Mouse (Mus musculus): ENCODE results near the gene Krtap5-2.
"Not testable (repeated sequence)": the region's sequence is repeated elsewhere in the genome, so short reads cannot be mapped to it uniquely, and the experiment has no call there.

Gene Krtap5-2

DNA sequence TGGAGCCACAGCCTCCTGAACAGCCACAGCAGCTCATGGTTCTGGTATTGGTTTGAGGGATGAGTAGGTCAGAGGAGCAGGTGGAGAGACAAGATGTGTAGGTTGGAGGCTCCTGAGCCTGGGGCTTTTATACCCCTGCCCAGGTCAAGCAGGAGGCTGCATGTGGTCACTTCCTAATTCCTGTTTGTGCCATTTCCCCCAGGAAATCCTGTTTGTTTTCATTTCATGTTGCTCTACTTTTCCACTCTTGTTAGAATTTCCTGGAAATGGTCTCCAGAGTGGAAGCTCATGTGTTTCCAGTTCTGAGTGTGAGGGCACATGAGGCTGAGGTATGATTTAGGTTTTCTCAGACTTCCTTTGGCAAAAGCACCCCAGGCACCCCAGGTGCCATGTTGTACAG lies at the start of gene Krtap5-2:
Gene Krtap5-2 (minus strand): TSS at position 101 of the 400 bp plus-strand sequence.
- DNase-seq (ENCODE audit: low spot score in 2 of 2): not testable (repeated sequence)

- no peak for DNase-seq (ENCODE audit: low spot score in 2 of 2)
Observed at GRCm38 (mm10) chr7:142224518-142224917, 48.7 kb upstream of the Krtap5-2 start.

DNA sequence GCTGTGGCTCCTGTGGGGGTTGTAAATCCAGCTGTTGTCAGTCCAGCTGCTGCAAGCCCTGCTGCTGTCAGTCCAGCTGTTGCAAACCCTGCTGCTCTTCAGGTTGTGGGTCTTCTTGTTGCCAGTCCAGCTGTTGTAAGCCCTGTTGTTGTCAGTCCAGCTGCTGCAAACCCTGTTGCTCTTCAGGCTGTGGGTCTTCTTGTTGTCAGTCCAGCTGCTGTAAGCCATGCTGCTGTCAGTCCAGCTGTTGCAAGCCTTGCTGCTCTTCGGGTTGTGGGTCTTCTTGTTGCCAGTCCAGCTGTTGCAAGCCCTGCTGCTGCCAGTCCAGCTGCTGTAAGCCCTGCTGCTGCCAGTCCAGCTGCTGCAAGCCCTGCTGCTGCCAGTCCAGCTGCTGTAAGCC lies 36.3 kb upstream of the Krtap5-2 start:
- not testable (repeated sequence) for DNase-seq (ENCODE audit: low spot score in 2 of 2)

DNA sequence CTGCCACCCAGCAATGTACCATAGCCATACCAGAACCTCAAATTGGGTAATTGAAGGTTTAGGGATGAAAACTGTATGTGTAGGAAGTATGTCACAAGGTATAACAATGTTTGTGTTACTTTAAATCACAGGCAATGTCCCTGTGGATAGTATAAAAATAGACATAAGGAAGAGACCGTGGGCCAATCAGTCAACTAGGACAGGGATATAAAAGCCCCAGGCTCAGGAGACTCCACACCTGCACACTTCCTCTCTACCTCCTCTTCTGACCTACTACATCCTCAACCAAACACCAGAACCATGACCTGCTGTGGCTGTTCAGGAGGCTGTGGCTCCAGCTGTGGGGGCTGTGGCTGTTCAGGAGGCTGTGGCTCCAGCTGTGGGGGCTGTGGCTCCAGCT lies 35.8 kb upstream of the Krtap5-2 start, which contains the start of gene Gm7579:
Gene Gm7579 (plus strand): TSS at position 301 of the 400 bp plus-strand sequence.
- no peak for DNase-seq (ENCODE audit: low spot score in 2 of 2)

- DNase-seq (ENCODE audit: low spot score in 2 of 2): not testable (repeated sequence)
Observed at GRCm38 (mm10) chr7:142206891-142207290, 31.1 kb upstream of the Krtap5-2 start.

GRCm38 (mm10) chr7:142205488-142205887 lies 29.7 kb upstream of the Krtap5-2 start:
- no peak for DNase-seq (ENCODE audit: low spot score in 2 of 2)

DNA sequence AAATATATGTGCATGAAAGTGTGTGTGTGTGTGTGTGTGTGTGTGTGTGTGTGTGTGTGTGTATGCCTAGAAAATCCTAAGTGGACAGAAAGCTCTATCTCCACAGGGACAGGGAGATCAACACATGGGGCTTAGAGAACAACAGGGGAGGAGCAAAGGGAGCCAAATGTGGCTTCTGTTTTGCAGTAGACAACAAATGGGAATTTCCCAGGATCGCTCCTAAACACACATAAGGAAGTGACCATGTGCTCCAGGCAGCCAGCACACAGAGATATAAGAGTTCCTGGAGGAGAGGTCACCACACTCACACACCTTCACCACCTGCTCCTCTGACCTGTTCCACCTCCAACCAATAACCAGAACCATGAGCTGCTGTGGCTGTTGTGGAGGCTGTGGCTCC lies 25.3 kb upstream of the Krtap5-2 start, which contains the start of gene Krtap5-3:
Gene Krtap5-3 (plus strand): TSS at position 301 of the 400 bp plus-strand sequence.
- no peak for DNase-seq (ENCODE audit: low spot score in 2 of 2)

- no peak for DNase-seq (ENCODE audit: low spot score in 2 of 2)
Observed at GRCm38 (mm10) chr7:142198748-142199147, 22.9 kb upstream of the Krtap5-2 start.

GRCm38 (mm10) chr7:142190289-142190688 lies 14.5 kb upstream of the Krtap5-2 start, which contains the start of gene Gm10153:
Gm10153 (minus strand) TSS chr7:142190389.
- DNase-seq (ENCODE audit: low spot score in 2 of 2): no peak

GRCm38 (mm10) chr7:142188156-142188555 lies 12.4 kb upstream of the Krtap5-2 start:
- no peak for DNase-seq (ENCODE audit: low spot score in 2 of 2)

- DNase-seq (ENCODE audit: low spot score in 2 of 2): no peak
Observed at GRCm38 (mm10) chr7:142181021-142181420, 5.2 kb upstream of the Krtap5-2 start.

DNA sequence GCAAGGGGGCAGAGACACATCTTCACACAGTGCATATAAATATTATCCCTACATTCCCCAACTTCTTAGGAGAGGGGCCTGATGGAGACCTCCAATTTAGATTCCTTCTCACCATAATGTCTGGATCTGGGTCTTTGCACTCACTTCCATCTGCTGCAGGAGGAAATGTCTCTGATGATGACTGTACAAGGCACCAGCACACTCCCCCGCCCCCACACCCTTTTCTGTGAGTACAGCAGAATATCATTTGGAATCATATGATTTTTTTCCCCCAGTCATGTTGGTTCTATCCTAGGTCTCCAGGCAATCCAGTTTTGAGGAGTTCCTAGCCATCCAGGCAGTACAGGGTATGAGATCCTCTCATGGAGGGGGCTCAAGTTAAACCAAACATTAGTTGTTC lies 2.9 kb upstream of the Krtap5-2 start:
- DNase-seq (ENCODE audit: low spot score in 2 of 2): no peak

- DNase-seq (ENCODE audit: low spot score in 2 of 2): no peak
Observed at GRCm38 (mm10) chr7:142169836-142170235, 6.0 kb downstream of the Krtap5-2 start.

DNA sequence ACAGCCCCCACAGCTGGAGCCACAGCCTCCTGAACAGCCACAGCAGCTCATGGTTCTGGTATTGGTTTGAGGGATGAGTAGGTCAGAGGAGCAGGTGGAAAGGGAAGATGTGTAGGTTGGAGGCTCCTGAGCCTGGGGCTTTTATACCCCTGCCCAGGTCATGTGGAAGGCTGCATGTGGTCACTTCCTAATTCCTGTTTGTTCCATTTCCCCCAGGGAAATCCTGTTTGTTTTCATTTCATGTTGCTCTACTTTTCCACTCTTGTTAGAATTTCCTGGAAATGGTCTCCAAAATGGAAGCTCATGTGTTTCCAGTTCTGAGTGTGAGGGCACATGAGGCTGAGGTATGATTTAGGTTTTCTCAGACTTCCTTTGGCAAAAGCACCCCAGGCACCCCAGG lies 10.2 kb downstream of the Krtap5-2 start, which contains the start of gene Gm4553:
Gene Gm4553 (minus strand): TSS at position 101 of the 400 bp plus-strand sequence.
- not testable (repeated sequence) for DNase-seq (ENCODE audit: low spot score in 2 of 2)

GRCm38 (mm10) chr7:142159366-142159765 lies 16.4 kb downstream of the Krtap5-2 start:
- DNase-seq (ENCODE audit: low spot score in 2 of 2): no peak

GRCm38 (mm10) chr7:142157013-142157412 lies 18.8 kb downstream of the Krtap5-2 start, which contains the start of gene Gm29735:
Gm29735 (minus strand) TSS chr7:142157113.
- DNase-seq (ENCODE audit: low spot score in 2 of 2): not testable (repeated sequence)

DNA sequence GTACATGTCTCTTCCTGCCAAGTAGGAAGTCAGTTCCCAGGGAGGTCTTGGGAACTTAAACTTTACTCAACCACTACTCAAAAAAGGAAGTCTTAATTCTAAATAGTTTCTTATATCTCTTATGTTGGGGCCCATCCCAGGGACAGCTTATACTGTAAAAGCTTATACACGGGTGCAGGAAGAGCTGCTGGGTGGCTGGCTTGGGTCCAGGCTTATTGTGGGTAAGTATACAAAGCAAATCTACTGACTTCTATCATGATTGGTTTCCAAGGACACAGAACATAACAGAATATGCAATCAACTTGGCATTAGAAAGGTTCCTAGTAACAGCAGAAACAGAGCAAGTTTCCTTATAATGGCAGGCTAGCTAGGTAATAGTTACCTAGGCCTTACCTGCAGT lies 20.5 kb downstream of the Krtap5-2 start:
- no peak for DNase-seq (ENCODE audit: low spot score in 2 of 2)

GRCm38 (mm10) chr7:142152191-142152590 lies 23.6 kb downstream of the Krtap5-2 start:
- no peak for DNase-seq (ENCODE audit: low spot score in 2 of 2)

GRCm38 (mm10) chr7:142148633-142149032 lies 27.2 kb downstream of the Krtap5-2 start:
- no peak for DNase-seq (ENCODE audit: low spot score in 2 of 2)

DNA sequence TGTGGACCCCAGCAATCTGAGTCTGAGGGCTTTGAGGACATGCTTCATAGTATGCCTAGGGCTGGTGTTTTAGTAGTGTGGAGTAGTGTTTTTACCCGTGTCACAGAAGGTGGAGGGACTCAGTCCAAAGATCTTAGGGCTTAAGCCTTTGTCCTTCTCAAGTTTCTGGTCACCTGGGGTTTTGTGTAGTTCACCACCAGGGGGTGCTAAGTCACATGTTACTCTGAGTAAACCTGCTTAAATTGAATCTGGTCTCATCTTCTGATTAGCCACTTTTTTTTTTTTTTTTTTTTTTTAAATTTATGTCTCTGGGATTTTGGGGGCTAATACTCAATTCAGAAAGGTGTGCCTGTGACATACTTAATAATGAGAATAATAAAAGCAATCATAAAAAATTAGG lies 29.8 kb downstream of the Krtap5-2 start:
- peak in 1 of 2 experiments; percentile 20 for DNase-seq (ENCODE audit: low spot score in 2 of 2)

GRCm38 (mm10) chr7:142145413-142145940 lies 30.3 kb downstream of the Krtap5-2 start:
- DNase-seq (ENCODE audit: low spot score in 2 of 2): no peak

DNA sequence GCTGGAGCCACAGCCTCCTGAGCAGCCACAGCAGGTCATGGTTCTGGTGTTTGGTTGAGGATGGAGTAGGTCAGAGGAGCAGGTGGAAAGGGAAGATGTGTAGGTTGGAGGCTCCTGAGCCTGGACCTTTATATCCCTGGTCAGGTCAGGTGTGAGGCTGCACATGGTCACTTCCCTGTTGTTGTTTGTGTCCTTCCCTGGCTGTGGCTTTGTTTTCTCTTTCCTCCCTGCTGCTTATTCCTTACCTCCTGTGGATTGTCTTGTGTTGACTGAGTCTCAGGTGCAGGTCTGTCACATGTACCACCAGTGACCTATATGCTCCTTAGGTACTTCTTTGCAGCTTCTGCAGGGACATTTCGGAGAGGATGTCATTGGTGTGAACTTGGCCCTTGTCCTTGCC lies 31.3 kb downstream of the Krtap5-2 start, which contains the start of gene Gm45337:
Gene Gm45337 (minus strand): TSS at position 101 of the 400 bp plus-strand sequence.
- DNase-seq (ENCODE audit: low spot score in 2 of 2): no peak

DNA sequence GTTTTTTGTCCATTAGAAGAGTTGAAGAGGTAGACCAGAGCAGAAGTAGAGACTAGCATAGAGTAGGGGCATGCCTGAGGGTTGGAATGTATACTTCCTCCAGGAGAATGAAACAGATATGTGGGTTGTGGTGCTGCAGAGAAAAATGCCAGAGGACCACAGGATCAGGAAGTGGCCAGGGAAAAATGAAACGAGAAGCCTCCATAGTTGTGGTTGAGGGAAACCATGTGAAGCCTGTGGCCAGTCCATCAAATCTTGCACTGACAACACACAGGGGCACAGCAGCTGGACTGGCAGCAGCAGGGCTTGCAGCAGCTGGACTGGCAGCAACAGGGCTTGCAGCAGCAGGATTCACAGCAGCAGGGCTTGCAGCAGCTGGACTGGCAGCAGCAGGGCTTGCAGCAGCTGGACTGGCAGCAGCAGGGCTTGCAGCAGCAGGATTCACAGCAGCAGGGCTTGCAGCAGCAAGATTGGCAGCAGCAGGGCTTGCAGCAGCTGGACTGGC lies 32.2 kb downstream of the Krtap5-2 start:
- not testable (repeated sequence) for DNase-seq (ENCODE audit: low spot score in 2 of 2)
